Comparison of ENCODE assay signal across 11 mouse cellular contexts in genomic region chr2:22741222-22741621, GRCm38 (mm10). TPM values are rescaled to one million over a fixed set of nuclear protein-coding genes. Genes with fewer than 3 reads are reported as not detected.
DNase-seq lines count a peak whose midpoint lies in the region; ATAC-seq and TF ChIP-seq lines count a peak whose summit lies in the region.
"Had no signal": no experiment of that assay in that cellular context is flagged by ENCODE, and none has a peak within 500 bp of the region (broad histone marks: within the 10 kb centered on the region; RNA-seq: fewer than 3 reads in every experiment).

No protein-coding gene starts in this region.

- TF ChIP-seq CTCF in liver, adult 2 months (IDR thresholded peaks at IDR 0.05; ENCODE audit: low read depth, low read length) = peak; percentile 42
- TF ChIP-seq CTCF in MEL (IDR thresholded peaks at IDR 0.05 in 2 of 3, conservative IDR thresholded peaks at IDR 0.05 in 1 of 3; ENCODE audit: control insufficient read depth in 1 of 3, insufficient read depth in 1 of 3, low read depth in 2 of 3, low read length in 3 of 3, poor library complexity in 1 of 3, severe bottlenecking in 1 of 3) = peak in 2 of 3 experiments; percentile 26 to 36; a peak in 2 of 6 replicates
- 0 out of 2 replicates have a peak, but pooled peaks have one; percentile 20 for TF ChIP-seq CTCF in cortical plate, adult 2 months (IDR thresholded peaks at IDR 0.05; ENCODE audit: extremely low read depth, insufficient read depth, low read length)
- no peak for TF ChIP-seq CTCF in thymus, adult 2 months (IDR thresholded peaks at IDR 0.05; ENCODE audit: borderline replicate concordance, control insufficient read depth, extremely low read depth, insufficient read depth, low read length, poor library complexity)

- DNase-seq in cerebellum, adult 18-20 months = peak; percentile 17 to 18
- DNase-seq in cerebellum, adult 9-10 months = no peak
- DNase-seq in liver, adult 2 months (ENCODE audit: extremely low read depth, low read depth, low spot score) = no peak
- no peak for DNase-seq in liver
- DNase-seq in MEL (ENCODE audit: low read depth, low spot score) = no peak
- DNase-seq in forebrain, embryonic 11.5 days (ENCODE audit: low spot score) = no peak
- DNase-seq in thymus, adult 2 months = no peak
- DNase-seq: heart, postnatal 36 days had no signal

- no peak overlapping the region for H3K27ac ChIP-seq in liver, adult 2 months (replicated peaks; ENCODE audit: insufficient read depth, low read depth, low read length)
- H3K27ac ChIP-seq in MEL (ENCODE audit: control insufficient read depth, low read depth, low read length) = no peak overlapping the region
- H3K27ac ChIP-seq in cortical plate, adult 2 months (ENCODE audit: insufficient read depth, low read length) = no peak overlapping the region
- no peak overlapping the region for H3K27ac ChIP-seq in forebrain, embryonic 11.5 days (ENCODE audit: low read depth, low read length)
- no peak overlapping the region for H3K27ac ChIP-seq in thymus, adult 2 months (ENCODE audit: control insufficient read depth, insufficient read depth, low read length)
- H3K27ac ChIP-seq: forebrain, embryonic 10.5 days; left cerebral cortex, adult 2 months had no signal

- H3K36me3 ChIP-seq in liver, adult 2 months (ENCODE audit: control insufficient read depth, insufficient read depth, low read length) = no peaks in the 10 kb centered on the region
- H3K36me3 ChIP-seq in MEL (ENCODE audit: control insufficient read depth in 1 of 2, insufficient read depth in 2 of 2, low read length in 2 of 2) = peaks cover 0 to under 1% of the 10 kb centered on the region in 2 experiments; a peak in 1 of 4 replicates
- no peaks in the 10 kb centered on the region for H3K36me3 ChIP-seq in forebrain, embryonic 11.5 days (ENCODE audit: control insufficient read depth, insufficient read depth, low read length)
- no peaks in the 10 kb centered on the region for H3K36me3 ChIP-seq in thymus, adult 2 months (ENCODE audit: control insufficient read depth, insufficient read depth, low read length)
- H3K36me3 ChIP-seq: forebrain, embryonic 10.5 days had no signal

- no peak overlapping the region for H3K4me2 ChIP-seq in forebrain, embryonic 11.5 days (ENCODE audit: low read depth, low read length, severe bottlenecking)

- no peaks in the 10 kb centered on the region for H3K27me3 ChIP-seq in liver, adult 2 months (ENCODE audit: control insufficient read depth, insufficient read depth, low read length)
- H3K27me3 ChIP-seq in MEL (ENCODE audit: control insufficient read depth in 1 of 2, insufficient read depth in 2 of 2, low read length in 2 of 2) = no peaks in the 10 kb centered on the region
- H3K27me3 ChIP-seq in forebrain, embryonic 11.5 days (ENCODE audit: control insufficient read depth, insufficient read depth, low read length) = no peaks in the 10 kb centered on the region
- no peaks in the 10 kb centered on the region for H3K27me3 ChIP-seq in thymus, adult 2 months (ENCODE audit: control insufficient read depth, insufficient read depth, low read length)

- TF ChIP-seq EP300 in MEL (IDR thresholded peaks at IDR 0.05; ENCODE audit: low read depth in 1 of 2, low read length in 2 of 2) = no peak

- H3K4me1 ChIP-seq in liver, adult 2 months (ENCODE audit: control insufficient read depth, insufficient read depth, low read length) = 0 out of 2 replicates have a peak, but pooled peaks cover 2% of the 10 kb centered on the region
- H3K4me1 ChIP-seq in MEL (ENCODE audit: control insufficient read depth in 1 of 2, insufficient read depth in 2 of 2, low read length in 2 of 2) = no peaks in the 10 kb centered on the region
- no peaks in the 10 kb centered on the region for H3K4me1 ChIP-seq in cortical plate, adult 2 months (ENCODE audit: control insufficient read depth, insufficient read depth, low read length)
- H3K4me1 ChIP-seq in forebrain, embryonic 11.5 days (replicated peaks; ENCODE audit: control insufficient read depth, insufficient read depth, low read length) = no peaks in the 10 kb centered on the region
- 0 out of 2 replicates have a peak, but pooled peaks cover 2% of the 10 kb centered on the region for H3K4me1 ChIP-seq in thymus, adult 2 months (replicated peaks; ENCODE audit: control insufficient read depth, insufficient read depth, low read length)
- H3K4me1 ChIP-seq: forebrain, embryonic 10.5 days had no signal

- no peaks in the 10 kb centered on the region for H3K79me2 ChIP-seq in liver, adult 2 months (ENCODE audit: control insufficient read depth, insufficient read depth, low read length)
- no peaks in the 10 kb centered on the region for H3K79me2 ChIP-seq in MEL (ENCODE audit: control insufficient read depth, insufficient read depth, low read length, poor library complexity)

- no peak for ATAC-seq in forebrain, embryonic 11.5 days (replicated peaks; ENCODE audit: low FRiP score)

- TF ChIP-seq POLR2A in liver, adult 2 months (IDR thresholded peaks at IDR 0.05; ENCODE audit: extremely low read depth, insufficient read depth, low read length) = no peak
- no peak for TF ChIP-seq POLR2A in MEL (IDR thresholded peaks at IDR 0.05; ENCODE audit: control insufficient read depth in 1 of 2, insufficient read depth in 1 of 2, low read depth in 1 of 2, low read length in 2 of 2, poor library complexity in 1 of 2)
- no peak for TF ChIP-seq POLR2A in cortical plate, adult 2 months (IDR thresholded peaks at IDR 0.05; ENCODE audit: extremely low read depth, insufficient read depth, low read length)
- TF ChIP-seq POLR2A in thymus, adult 2 months (IDR thresholded peaks at IDR 0.05; ENCODE audit: control insufficient read depth, extremely low read depth, insufficient read depth, low read length, poor library complexity) = no peak

- TF ChIP-seq RAD21 in MEL (IDR thresholded peaks at IDR 0.05; ENCODE audit: low read depth, low read length) = peak; percentile 41

- H3K4me3 ChIP-seq in liver, adult 2 months (ENCODE audit: insufficient read depth, low read depth, low read length) = no peak overlapping the region
- H3K4me3 ChIP-seq in MEL (ENCODE audit: control insufficient read depth in 1 of 2, insufficient read depth in 1 of 2, low read depth in 2 of 2, low read length in 2 of 2) = no peak overlapping the region
- no peak overlapping the region for H3K4me3 ChIP-seq in cortical plate, adult 2 months (ENCODE audit: insufficient read depth, low read length)
- H3K4me3 ChIP-seq in forebrain, embryonic 11.5 days (ENCODE audit: low read depth, low read length) = no peak overlapping the region
- no peak overlapping the region for H3K4me3 ChIP-seq in thymus, adult 2 months (ENCODE audit: control insufficient read depth, insufficient read depth, low read length)
- H3K4me3 ChIP-seq: forebrain, embryonic 10.5 days; left cerebral cortex, adult 2 months had no signal

- WGBS in liver, adult 2 months = 62% methylated on average over 3 of the region's 3 CpGs
- 63% methylated on average over 3 of the region's 3 CpGs for WGBS in forebrain, embryonic 11.5 days
- 86% methylated on average over 3 of the region's 3 CpGs for WGBS in thymus, adult 2 months

- no peaks in the 10 kb centered on the region for H3K9me3 ChIP-seq in MEL (replicated peaks; ENCODE audit: insufficient read depth, low read length)
- H3K9me3 ChIP-seq in forebrain, embryonic 11.5 days (ENCODE audit: control insufficient read depth, low read length) = no peaks in the 10 kb centered on the region
- H3K9me3 ChIP-seq: forebrain, embryonic 10.5 days had no signal

- H3K9ac ChIP-seq in liver, adult 2 months (ENCODE audit: low read depth, low read length) = no peak overlapping the region
- H3K9ac ChIP-seq in MEL (ENCODE audit: control insufficient read depth, low read depth, low read length, poor library complexity, severe bottlenecking) = no peak overlapping the region
- no peak overlapping the region for H3K9ac ChIP-seq in forebrain, embryonic 11.5 days (ENCODE audit: low read length)

TF ChIP-seq in MEL, 35 proteins besides CTCF, POLR2A, EP300 and RAD21:
- TF ChIP-seq ETS1 (IDR thresholded peaks at IDR 0.05; ENCODE audit: low read depth, low read length) (no peak), USF1 (IDR thresholded peaks at IDR 0.05; ENCODE audit: low read depth, low read length) (no peak), SMC3 (IDR thresholded peaks at IDR 0.05; ENCODE audit: low read depth, low read length) (peak; percentile 40)
TF ChIP-seq in MEL: peak in this region for 1.

RNA-seq across cellular contexts. Expression of gene Apbb1ip, which starts 32.7 kb away (rescaled TPM):
- total RNA-seq in liver, adult 2 months (2014; rRNA removed) = 0.65 and 0.87 TPM in 2 replicates
- 0.44 and 0.64 TPM in 2 replicates for polyA plus RNA-seq in liver, adult 2 months (2012; rRNA removed)
- total RNA-seq in MEL (2012; rRNA removed) = 7.4 and 10.8 TPM in 2 replicates
- 10 to 100 TPM in 1 of 2 experiments, not detected in 1; 60.7 TPM for polyA plus RNA-seq in MEL (2012; ENCODE audit: insufficient read depth in 1 of 2, insufficient read length in 2 of 2, low read depth in 1 of 2, low replicate concordance in 2 of 2, missing spikeins in 1 of 2)
- polyA plus RNA-seq in cortical plate, adult 2 months (2012; rRNA removed) = 3.4 and 3.5 TPM in 2 replicates
- polyA plus RNA-seq in forebrain, embryonic 11.5 days (2014; fragmentation: Nextera tagmentation; extraction: Ambion mirVana) = 0.53 and 0.76 TPM in 2 replicates
- polyA plus RNA-seq in thymus, adult 2 months (2012; rRNA removed) = 45.2 and 52.3 TPM in 2 replicates

Comparison
In these comparisons a context has a peak if more than half of its experiments do, and no peak if none do; other contexts are left out.
1. DNase-seq: peak in cerebellum, adult 18-20 months (2 of 2); none in cerebellum, adult 9-10 months (single experiment), liver, adult 2 months (single experiment), liver (single experiment), MEL (single experiment), forebrain, embryonic 11.5 days (single experiment) and thymus, adult 2 months (single experiment).